Mouse (Mus musculus) cerebellum, adult 2 months (tissue): Measurements from ENCODE around the gene Fbxo11.

Experiments used
- CTCF ChIP-seq: fragments of 200-500 bp; IDR thresholded peaks from 2 replicates; pipeline ENCODE4 v1.5.1; 2011; ENCODE audit warnings: low read depth, mild to moderate bottlenecking, control low read depth, low read length, moderate library complexity, borderline replicate concordance; ENCODE audit not compliant: insufficient read depth
- POLR2A ChIP-seq: fragments of 200-500 bp; IDR thresholded peaks from 2 replicates; pipeline ENCODE4 v1.6.1; 2011; ENCODE audit warnings: low read length, control low read depth, borderline replicate concordance; ENCODE audit not compliant: insufficient read depth

GRCm38 (mm10) chr17:88079771-88080170 lies 14.7 kb upstream of the Fbxo11 start:
- TF ChIP-seq CTCF, result no peak
- no peak for TF ChIP-seq POLR2A
